Mouse (Mus musculus) stomach, embryonic 14.5 days (tissue): Measurements from ENCODE around the gene Rdh14. TPM values are rescaled to one million over a fixed set of nuclear protein-coding genes. Genes with fewer than 3 reads are reported as not detected.

Experiments
- ATAC-seq: fragments of 200-750 bp; cut with Nextera tagmentation; 2 replicates; pipeline ENCODE4 v1.8.0; 2017; ENCODE audit warnings: low read depth, moderate TSS enrichment; ENCODE audit not compliant: insufficient number of reproducible peaks, insufficient read depth, low FRiP score
- H3K27ac ChIP-seq: fragments of 300-500 bp; sonication (generic); 2 replicates; pipeline ENCODE4 v1.5.1; 2014; ENCODE audit warnings: mild to moderate bottlenecking, low read length, moderate library complexity, mixed read lengths
- H3K27me3 ChIP-seq: fragments of 300-500 bp; sonication (generic); 2 replicates; pipeline ENCODE4 v1.6.1; 2014; ENCODE audit warnings: low read length, control low read depth, mixed read lengths; ENCODE audit not compliant: control insufficient read depth, insufficient read depth
- H3K36me3 ChIP-seq: fragments of 300-500 bp; sonication (generic); 2 replicates; pipeline ENCODE4 v1.6.1; 2014; ENCODE audit warnings: mild to moderate bottlenecking, control low read depth, low read length, moderate library complexity, mixed read lengths; ENCODE audit not compliant: control insufficient read depth, insufficient read depth
- H3K4me1 ChIP-seq: fragments of 300-500 bp; sonication (generic); 2 replicates; pipeline ENCODE4 v1.6.1; 2014; ENCODE audit warnings: low read length, control low read depth, mixed read lengths; ENCODE audit not compliant: control insufficient read depth, insufficient read depth
- H3K4me2 ChIP-seq: fragments of 300-500 bp; sonication (generic); replicated peaks from 2 replicates; pipeline ENCODE4 v1.6.1; 2014; ENCODE audit warnings: low read depth, low read length, control low read depth
- H3K4me3 ChIP-seq: fragments of 300-500 bp; sonication (generic); 2 replicates; pipeline ENCODE4 v1.5.1; 2014; ENCODE audit warnings: low read depth, low read length, control low read depth
- H3K9ac ChIP-seq: fragments of 300-500 bp; sonication (generic); replicated peaks from 2 replicates; pipeline ENCODE4 v1.6.1; 2014; ENCODE audit warnings: low read depth, mild to moderate bottlenecking, control low read depth, low read length, moderate library complexity, mixed read lengths
- H3K9me3 ChIP-seq: fragments of 300-500 bp; sonication (generic); 2 replicates; pipeline ENCODE4 v1.6.1; 2016; ENCODE audit warnings: low read depth, low read length, control low read depth; ENCODE audit not compliant: control insufficient read depth
- WGBS: fragments of 180-500 bp; shearing (Covaris S2); extraction: QIAGEN DNeasy Blood & Tissue Kit; methylation state at CpG from one replicate; pipeline ENCODE4 v1.1.7; 2014; 5-methylcytosine and 5-hydroxymethylcytosine counted together
- polyA plus RNA-seq: library from polyadenylated mRNA; unstranded; fragments of >200 nt; fragmentation: Nextera tagmentation; extraction: Ambion mirVana; gene quantifications from 2 replicates; pipeline ENCODE4 v1.2.1, GENCODE M21; 2014

Rdh14 gene
- 43.6 and 45.9 TPM in 2 replicates for polyA plus RNA-seq

GRCm38 (mm10) chr12:10390671-10391441, at the start of gene Rdh14:
Rdh14 (plus strand) TSS chr12:10390772.
- peaks cover 7% of the 10 kb centered on the region; the same call in 1 of the 2 replicates for H3K4me1 ChIP-seq
- no peaks in the 10 kb centered on the region for H3K27me3 ChIP-seq
- peak within 1 kb of the TSS; percentile 64 for H3K4me2 ChIP-seq
- WGBS, result under 1% methylated on average over 53 of the region's 53 CpGs
- peak within 1 kb of the TSS; percentile 82 for H3K4me3 ChIP-seq
- ATAC-seq, result peak; percentile 98
- peak within 1 kb of the TSS; percentile 90 for H3K27ac ChIP-seq
- H3K9me3 ChIP-seq, result no peaks in the 10 kb centered on the region
- H3K36me3 ChIP-seq, result no peaks in the 10 kb centered on the region
- peak within 1 kb of the TSS; percentile 94 for H3K9ac ChIP-seq

- WGBS, result 74% methylated on average over 3 of the region's 3 CpGs
- ATAC-seq, result no peak
- no peaks in the 10 kb centered on the region for H3K9me3 ChIP-seq
- H3K4me2 ChIP-seq, result no peak overlapping the region
- H3K4me1 ChIP-seq, result no peaks in the 10 kb centered on the region
- no peak overlapping the region for H3K27ac ChIP-seq
- H3K4me3 ChIP-seq, result no peak overlapping the region
- H3K36me3 ChIP-seq, result no peaks in the 10 kb centered on the region
- H3K9ac ChIP-seq, result no peak overlapping the region
- H3K27me3 ChIP-seq, result no peaks in the 10 kb centered on the region
These were observed 39.9 kb upstream of the Rdh14 start for GRCm38 (mm10) chr12:10350706-10351105.

- no peak overlapping the region for H3K4me3 ChIP-seq
- H3K4me1 ChIP-seq, result 0 out of 2 replicates have a peak, but pooled peaks cover 7% of the 10 kb centered on the region
- no peaks in the 10 kb centered on the region for H3K9me3 ChIP-seq
- H3K27ac ChIP-seq, result no peak overlapping the region
- no peak for ATAC-seq
- no peak overlapping the region for H3K4me2 ChIP-seq
- H3K9ac ChIP-seq, result no peak overlapping the region
- H3K36me3 ChIP-seq, result no peaks in the 10 kb centered on the region
- WGBS, result 65% methylated on average over 6 of the region's 6 CpGs
- H3K27me3 ChIP-seq, result no peaks in the 10 kb centered on the region
These were observed 32.8 kb upstream of the Rdh14 start for GRCm38 (mm10) chr12:10357756-10358155.

- Histone ChIP-seq H3K9ac (no peak within 1 kb of the TSS), H3K27ac (no peak within 1 kb of the TSS), H3K4me1 (no peaks in the 10 kb centered on the region), H3K36me3 (no peaks in the 10 kb centered on the region), H3K9me3 (no peaks in the 10 kb centered on the region), H3K4me2 (no peak within 1 kb of the TSS), H3K27me3 (no peaks in the 10 kb centered on the region), H3K4me3 (no peak within 1 kb of the TSS)
- 82% methylated on average over 3 of the region's 3 CpGs for WGBS
- no peak for ATAC-seq
These were observed 20.9 kb upstream of the Rdh14 start, which contains the start of gene Nt5c1b for GRCm38 (mm10) chr12:10369673-10370072. Nt5c1b (plus strand) TSS chr12:10369973.

GRCm38 (mm10) chr12:10400788-10401187, 10.2 kb downstream of the Rdh14 start:
- H3K4me2 ChIP-seq, result no peak overlapping the region
- WGBS, result 33% methylated on average over 1 of the region's 1 CpGs
- no peaks in the 10 kb centered on the region for H3K9me3 ChIP-seq
- H3K27ac ChIP-seq, result no peak overlapping the region
- H3K9ac ChIP-seq, result no peak overlapping the region
- no peaks in the 10 kb centered on the region for H3K36me3 ChIP-seq
- H3K27me3 ChIP-seq, result no peaks in the 10 kb centered on the region
- ATAC-seq, result no peak
- H3K4me3 ChIP-seq, result no peak overlapping the region
- peaks cover 4% of the 10 kb centered on the region; the same call in 1 of the 2 replicates for H3K4me1 ChIP-seq

GRCm38 (mm10) chr12:10402421-10403115, 12.0 kb downstream of the Rdh14 start:
- H3K9ac ChIP-seq, result no peak overlapping the region
- no peak overlapping the region for H3K27ac ChIP-seq
- ATAC-seq, result no peak
- no peaks in the 10 kb centered on the region for H3K9me3 ChIP-seq
- H3K4me1 ChIP-seq, result peaks cover 4% of the 10 kb centered on the region; the same call in 1 of the 2 replicates
- no peaks in the 10 kb centered on the region for H3K27me3 ChIP-seq
- 80% methylated on average over 9 of the region's 9 CpGs for WGBS
- no peaks in the 10 kb centered on the region for H3K36me3 ChIP-seq
- H3K4me2 ChIP-seq, result no peak overlapping the region
- H3K4me3 ChIP-seq, result no peak overlapping the region

GRCm38 (mm10) chr12:10410511-10411179, 20.1 kb downstream of the Rdh14 start:
- no peak overlapping the region for H3K4me2 ChIP-seq
- H3K36me3 ChIP-seq, result no peaks in the 10 kb centered on the region
- H3K9ac ChIP-seq, result no peak overlapping the region
- no peak for ATAC-seq
- H3K9me3 ChIP-seq, result no peaks in the 10 kb centered on the region
- H3K4me3 ChIP-seq, result no peak overlapping the region
- 89% methylated on average over 3 of the region's 3 CpGs for WGBS
- H3K4me1 ChIP-seq, result no peaks in the 10 kb centered on the region
- no peaks in the 10 kb centered on the region for H3K27me3 ChIP-seq
- H3K27ac ChIP-seq, result no peak overlapping the region

- Histone ChIP-seq H3K27me3 (no peaks in the 10 kb centered on the region), H3K9me3 (no peaks in the 10 kb centered on the region), H3K27ac (no peak overlapping the region), H3K4me1 (no peaks in the 10 kb centered on the region), H3K9ac (no peak overlapping the region), H3K4me3 (no peak overlapping the region), H3K4me2 (no peak overlapping the region), H3K36me3 (no peaks in the 10 kb centered on the region)
- no peak for ATAC-seq
- WGBS, result 90% methylated on average over 1 of the region's 1 CpGs
These were observed 20.9 kb downstream of the Rdh14 start for GRCm38 (mm10) chr12:10411453-10411852.
